Mouse (Mus musculus): Measurements from ENCODE around the gene Ap1b1. TPM values are rescaled to one million over a fixed set of nuclear protein-coding genes. Genes with fewer than 3 reads are reported as not detected.
A peak's percentile ranks its signal among the peaks of the same experiment; 100 is the strongest.

Ap1b1 gene
- polyA plus RNA-seq, 1 experiment from 2014 or later, result 54.2 TPM

GRCm38 (mm10) chr11:5063561-5064281 is 77.1 kb downstream of the Ap1b1 start:
- Histone ChIP-seq H3K36me3 (ENCODE audit: control insufficient read depth, insufficient read depth, low read length) (peaks cover 11% of the 10 kb centered on the region), H3K27ac (ENCODE audit: low read length) (no peak overlapping the region), H3K4me3 (ENCODE audit: low read depth, low read length) (peak overlapping the region; percentile 78), H3K4me1 (ENCODE audit: control insufficient read depth, insufficient read depth, low read length) (peaks cover 37% of the 10 kb centered on the region), H3K9ac (replicated peaks; ENCODE audit: low read depth, low read length) (0 out of 2 replicates have a peak overlapping the region, but pooled peaks have one; percentile 71), H3K27me3 (ENCODE audit: control insufficient read depth, insufficient read depth, low read length) (peaks cover 30% of the 10 kb centered on the region), H3K4me2 (replicated peaks; ENCODE audit: low read depth, low read length) (peak overlapping the region; percentile 93), H3K9me3 (ENCODE audit: control insufficient read depth, low read depth, low read length) (no peaks in the 10 kb centered on the region)
- no peak for ATAC-seq (ENCODE audit: insufficient number of reproducible peaks, insufficient read depth, low FRiP score, low read depth)
- 57% methylated on average over 31 of the region's 31 CpGs for WGBS

GRCm38 (mm10) chr11:5064282-5065055 is 77.8 kb downstream of the Ap1b1 start:
- Histone ChIP-seq H3K27me3 (ENCODE audit: control insufficient read depth, insufficient read depth, low read length) (peaks cover 23% of the 10 kb centered on the region), H3K4me3 (ENCODE audit: low read depth, low read length) (peak overlapping the region; percentile 78), H3K4me2 (replicated peaks; ENCODE audit: low read depth, low read length) (peak overlapping the region; percentile 93), H3K27ac (ENCODE audit: low read length) (no peak overlapping the region), H3K4me1 (ENCODE audit: control insufficient read depth, insufficient read depth, low read length) (peaks cover 35% of the 10 kb centered on the region), H3K9ac (replicated peaks; ENCODE audit: low read depth, low read length) (peak overlapping the region; percentile 71), H3K9me3 (ENCODE audit: control insufficient read depth, low read depth, low read length) (no peaks in the 10 kb centered on the region), H3K36me3 (ENCODE audit: control insufficient read depth, insufficient read depth, low read length) (peaks cover 18% of the 10 kb centered on the region)
- WGBS, result 21% methylated on average over 38 of the region's 38 CpGs
- no peak for ATAC-seq (ENCODE audit: insufficient number of reproducible peaks, insufficient read depth, low FRiP score, low read depth)

GRCm38 (mm10) chr11:5065056-5065821 is 78.6 kb downstream of the Ap1b1 start, which contains the start of gene Gas2l1:
Gene Gas2l1, minus strand, starts transcription at chr11:5065327.
- WGBS, result under 1% methylated on average over 50 of the region's 50 CpGs
- peak; percentile 80 for ATAC-seq (ENCODE audit: insufficient number of reproducible peaks, insufficient read depth, low FRiP score, low read depth)
- Histone ChIP-seq H3K27ac (ENCODE audit: low read length) (no peak within 1 kb of the TSS), H3K27me3 (ENCODE audit: control insufficient read depth, insufficient read depth, low read length) (peaks cover 16% of the 10 kb centered on the region), H3K4me1 (ENCODE audit: control insufficient read depth, insufficient read depth, low read length) (peaks cover 32% of the 10 kb centered on the region), H3K9me3 (ENCODE audit: control insufficient read depth, low read depth, low read length) (no peaks in the 10 kb centered on the region), H3K4me3 (ENCODE audit: low read depth, low read length) (peak within 1 kb of the TSS; percentile 78), H3K4me2 (replicated peaks; ENCODE audit: low read depth, low read length) (peak within 1 kb of the TSS; percentile 93), H3K36me3 (ENCODE audit: control insufficient read depth, insufficient read depth, low read length) (peaks cover 23% of the 10 kb centered on the region), H3K9ac (replicated peaks; ENCODE audit: low read depth, low read length) (peak within 1 kb of the TSS; percentile 71)

DNA sequence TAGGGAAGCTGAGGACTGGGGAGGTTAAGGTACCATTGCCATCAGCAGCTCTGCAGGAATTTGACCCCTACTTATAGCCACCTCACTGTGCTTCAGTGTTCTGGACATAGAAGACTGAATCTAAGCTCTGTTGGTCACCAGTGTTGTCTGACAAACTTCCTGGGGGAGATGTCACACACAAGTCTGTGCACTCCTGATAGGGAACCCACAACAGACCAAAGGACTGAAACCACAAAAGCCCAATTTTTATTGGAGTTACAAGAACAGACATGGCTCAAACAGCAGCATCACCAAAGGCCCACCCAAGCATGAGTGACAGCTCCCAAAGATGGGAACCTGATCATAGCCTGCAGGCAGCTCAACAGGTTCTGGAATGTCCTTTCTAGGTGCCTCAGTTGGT is 80.4 kb downstream of the Ap1b1 start:
- H3K9ac ChIP-seq (replicated peaks; ENCODE audit: low read depth, low read length), result no peak overlapping the region
- H3K4me1 ChIP-seq (ENCODE audit: control insufficient read depth, insufficient read depth, low read length), result peaks cover 23% of the 10 kb centered on the region; the same call in 1 of the 2 replicates
- no peak for ATAC-seq (ENCODE audit: insufficient number of reproducible peaks, insufficient read depth, low FRiP score, low read depth)
- peaks cover 40% of the 10 kb centered on the region for H3K36me3 ChIP-seq (ENCODE audit: control insufficient read depth, insufficient read depth, low read length)
- no peaks in the 10 kb centered on the region for H3K9me3 ChIP-seq (ENCODE audit: control insufficient read depth, low read depth, low read length)
- H3K4me2 ChIP-seq (replicated peaks; ENCODE audit: low read depth, low read length), result no peak overlapping the region
- H3K27me3 ChIP-seq (ENCODE audit: control insufficient read depth, insufficient read depth, low read length), result 0 out of 2 replicates have a peak, but pooled peaks cover 3% of the 10 kb centered on the region
- H3K27ac ChIP-seq (ENCODE audit: low read length), result no peak overlapping the region
- H3K4me3 ChIP-seq (ENCODE audit: low read depth, low read length), result no peak overlapping the region

DNA sequence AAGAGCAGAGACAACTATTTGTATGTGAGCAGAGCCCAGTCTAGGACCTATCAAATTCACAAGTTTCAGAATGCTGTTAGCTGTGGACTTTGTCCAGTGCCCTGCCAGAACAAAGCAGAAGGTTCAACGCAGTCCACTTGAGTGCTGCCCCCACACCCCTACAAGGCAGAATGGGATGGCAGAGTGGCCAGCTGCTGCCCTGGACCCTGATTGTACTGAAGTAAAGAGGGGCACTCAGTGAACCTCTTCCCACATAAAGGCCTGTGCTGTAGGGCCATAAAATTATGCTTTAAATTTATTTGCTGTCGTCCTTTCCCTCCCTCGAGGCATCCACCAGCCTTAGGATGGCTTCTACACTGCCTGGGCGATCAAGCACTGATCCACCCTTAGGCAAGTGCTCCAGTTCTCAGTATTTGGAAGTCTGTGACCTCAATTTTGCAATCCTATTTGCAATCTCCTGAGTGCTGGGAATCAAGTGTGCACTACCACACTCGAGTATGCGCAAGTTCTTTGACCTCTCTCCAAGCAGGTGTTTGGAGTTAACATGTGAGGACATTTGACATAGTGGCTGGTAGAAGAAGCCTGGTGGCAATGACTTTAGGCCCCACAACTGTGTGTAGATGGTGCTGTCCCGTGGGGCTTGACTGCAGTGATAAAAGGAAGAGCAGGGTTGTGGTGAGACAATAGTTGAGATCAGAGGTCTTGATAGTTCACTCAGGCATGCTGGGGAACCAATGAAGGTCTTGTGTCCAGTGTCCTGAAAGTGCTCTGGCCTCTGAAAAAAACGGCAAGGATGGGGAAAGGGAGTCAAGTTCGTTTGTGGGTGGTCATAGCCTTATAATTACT is 81.7 kb downstream of the Ap1b1 start:
- peaks cover 10% of the 10 kb centered on the region; the same call in 1 of the 2 replicates for H3K4me1 ChIP-seq (ENCODE audit: control insufficient read depth, insufficient read depth, low read length)
- H3K27me3 ChIP-seq (ENCODE audit: control insufficient read depth, insufficient read depth, low read length), result no peaks in the 10 kb centered on the region
- H3K27ac ChIP-seq (ENCODE audit: low read length), result no peak overlapping the region
- 79% methylated on average over 9 of the region's 9 CpGs for WGBS
- H3K9ac ChIP-seq (replicated peaks; ENCODE audit: low read depth, low read length), result no peak overlapping the region
- H3K4me3 ChIP-seq (ENCODE audit: low read depth, low read length), result no peak overlapping the region
- no peaks in the 10 kb centered on the region for H3K9me3 ChIP-seq (ENCODE audit: control insufficient read depth, low read depth, low read length)
- peaks cover 53% of the 10 kb centered on the region for H3K36me3 ChIP-seq (ENCODE audit: control insufficient read depth, insufficient read depth, low read length)
- ATAC-seq (ENCODE audit: insufficient number of reproducible peaks, insufficient read depth, low FRiP score, low read depth), result no peak
- H3K4me2 ChIP-seq (replicated peaks; ENCODE audit: low read depth, low read length), result no peak overlapping the region

DNA sequence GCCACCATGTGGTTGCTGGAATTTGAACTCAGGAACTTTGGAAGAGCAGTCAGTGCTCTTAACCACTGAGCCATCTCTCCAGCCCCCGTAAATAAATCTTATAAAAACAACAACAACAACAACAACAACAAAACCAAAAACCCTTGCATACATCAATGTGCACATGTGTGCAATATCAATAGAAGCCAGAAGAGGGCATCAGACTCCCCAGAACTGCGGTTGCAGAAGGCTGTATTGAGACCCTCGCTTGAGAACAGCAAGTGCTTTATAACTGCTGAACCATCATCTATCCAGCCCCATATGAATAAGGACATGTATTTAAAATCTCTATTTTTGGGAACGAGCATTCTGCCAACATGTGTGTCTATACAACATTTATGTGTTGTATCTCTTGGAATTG is 88.3 kb downstream of the Ap1b1 start:
- Histone ChIP-seq H3K4me3 (ENCODE audit: low read depth, low read length) (no peak overlapping the region), H3K27me3 (ENCODE audit: control insufficient read depth, insufficient read depth, low read length) (no peaks in the 10 kb centered on the region), H3K4me2 (replicated peaks; ENCODE audit: low read depth, low read length) (no peak overlapping the region), H3K9ac (replicated peaks; ENCODE audit: low read depth, low read length) (no peak overlapping the region), H3K4me1 (ENCODE audit: control insufficient read depth, insufficient read depth, low read length) (no peaks in the 10 kb centered on the region), H3K36me3 (ENCODE audit: control insufficient read depth, insufficient read depth, low read length) (peaks cover 71% of the 10 kb centered on the region), H3K9me3 (ENCODE audit: control insufficient read depth, low read depth, low read length) (no peaks in the 10 kb centered on the region), H3K27ac (ENCODE audit: low read length) (no peak overlapping the region)
- 76% methylated on average over 4 of the region's 4 CpGs for WGBS
- ATAC-seq (ENCODE audit: insufficient number of reproducible peaks, insufficient read depth, low FRiP score, low read depth), result no peak

DNA sequence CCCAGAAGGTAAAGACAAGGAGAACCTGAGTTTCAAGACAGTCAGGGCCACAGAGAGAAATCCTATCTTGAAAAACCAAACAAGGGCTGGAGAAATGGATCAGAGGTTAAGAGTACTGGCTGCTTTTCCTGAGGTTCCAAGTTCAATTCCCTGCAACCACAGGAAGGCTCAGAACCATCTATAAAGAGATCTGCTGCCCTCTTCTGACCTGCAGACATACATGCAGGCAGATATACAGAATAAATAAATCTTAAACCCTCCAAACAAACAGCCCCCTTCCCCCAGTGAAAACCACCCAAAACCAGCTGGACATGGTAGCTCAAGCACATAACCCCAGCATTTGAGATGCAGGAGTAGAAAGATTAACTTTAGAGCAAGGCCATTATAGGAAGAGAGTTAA is 89.1 kb downstream of the Ap1b1 start:
- Histone ChIP-seq H3K9me3 (ENCODE audit: control insufficient read depth, low read depth, low read length) (no peaks in the 10 kb centered on the region), H3K27ac (ENCODE audit: low read length) (no peak overlapping the region), H3K4me1 (ENCODE audit: control insufficient read depth, insufficient read depth, low read length) (no peaks in the 10 kb centered on the region), H3K27me3 (ENCODE audit: control insufficient read depth, insufficient read depth, low read length) (no peaks in the 10 kb centered on the region), H3K36me3 (ENCODE audit: control insufficient read depth, insufficient read depth, low read length) (peaks cover 72% of the 10 kb centered on the region), H3K9ac (replicated peaks; ENCODE audit: low read depth, low read length) (no peak overlapping the region), H3K4me3 (ENCODE audit: low read depth, low read length) (no peak overlapping the region), H3K4me2 (replicated peaks; ENCODE audit: low read depth, low read length) (no peak overlapping the region)
- ATAC-seq (ENCODE audit: insufficient number of reproducible peaks, insufficient read depth, low FRiP score, low read depth), result no peak
